Mouse (Mus musculus): ENCODE data around the gene Pde9a. TPM values are rescaled to one million over a fixed set of nuclear protein-coding genes. Genes with fewer than 3 reads are reported as not detected.
A peak's percentile ranks its signal among the peaks of the same experiment; 100 is the strongest.

The Pde9a gene
- polyA plus RNA-seq, 1 experiment from 2014 or later, result 34.9 TPM

- Histone ChIP-seq H3K9me3 (ENCODE audit: low read length) (peaks cover 8% of the 10 kb centered on the region), H3K4me3 (ENCODE audit: low read length) (no peak overlapping the region), H3K4me1 (ENCODE audit: insufficient read depth, low read length) (peaks cover 37% of the 10 kb centered on the region), H3K9ac (replicated peaks; ENCODE audit: low read length) (no peak overlapping the region), H3K36me3 (ENCODE audit: insufficient read depth, low read length) (peaks cover 3% of the 10 kb centered on the region), H3K4me2 (replicated peaks; ENCODE audit: low read depth, low read length) (no peak overlapping the region), H3K27ac (ENCODE audit: low read length) (no peak overlapping the region), H3K27me3 (ENCODE audit: insufficient read depth, low read length) (no peaks in the 10 kb centered on the region)
- no peak for ATAC-seq (ENCODE audit: low FRiP score, low TSS enrichment)
- 68% methylated on average over 8 of the region's 8 CpGs for WGBS
These were observed 38.8 kb downstream of the Pde9a start for GRCm38 (mm10) chr17:31424798-31425197.

DNA sequence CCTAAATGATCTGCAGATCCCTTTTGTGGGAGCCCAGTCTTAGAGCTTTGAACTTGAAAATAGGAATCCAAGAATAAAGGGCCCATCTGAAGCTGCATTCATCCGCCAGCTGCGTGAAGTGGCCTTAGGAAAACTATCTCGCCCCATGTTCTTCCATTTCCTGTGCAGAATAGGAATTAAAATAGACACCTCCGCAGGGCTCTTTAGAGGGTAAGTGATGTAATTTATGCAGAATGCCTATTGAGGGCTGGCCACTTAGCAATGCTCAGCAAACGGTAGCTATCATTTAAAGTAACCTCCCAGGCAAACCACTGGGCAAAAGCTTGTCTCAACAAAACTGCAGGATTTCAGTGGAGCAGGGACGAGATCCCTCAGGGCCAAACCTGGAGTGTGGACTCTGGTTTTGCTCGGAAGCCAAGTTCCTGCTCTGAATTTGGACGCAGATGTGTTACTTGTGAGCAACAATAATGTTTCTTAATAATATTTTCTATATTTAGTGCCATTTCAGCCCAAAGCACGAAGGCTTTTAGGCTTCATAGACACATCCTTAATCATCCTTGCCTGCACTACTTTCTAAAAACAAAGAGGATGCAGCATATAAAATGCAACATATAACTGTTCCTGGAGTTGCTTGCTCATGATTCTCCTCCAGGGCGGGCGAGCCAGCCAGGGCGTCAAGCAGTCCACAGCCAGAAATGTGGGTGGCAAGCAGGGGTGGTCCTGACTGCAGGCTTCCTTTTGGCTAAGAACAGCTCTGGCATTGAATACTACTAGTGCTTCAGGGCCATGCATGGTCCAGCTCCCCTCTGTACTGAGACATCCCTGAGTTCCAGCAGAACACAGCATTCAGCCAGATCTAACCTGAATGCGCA, 40.1 kb downstream of the Pde9a start:
- Histone ChIP-seq H3K4me3 (ENCODE audit: low read length) (no peak overlapping the region), H3K27ac (ENCODE audit: low read length) (no peak overlapping the region), H3K4me1 (ENCODE audit: insufficient read depth, low read length) (peaks cover 32% of the 10 kb centered on the region), H3K9ac (replicated peaks; ENCODE audit: low read length) (no peak overlapping the region), H3K4me2 (replicated peaks; ENCODE audit: low read depth, low read length) (no peak overlapping the region), H3K36me3 (ENCODE audit: insufficient read depth, low read length) (peaks cover 3% of the 10 kb centered on the region), H3K9me3 (ENCODE audit: low read length) (peaks cover 8% of the 10 kb centered on the region), H3K27me3 (ENCODE audit: insufficient read depth, low read length) (no peaks in the 10 kb centered on the region)
- no peak for ATAC-seq (ENCODE audit: low FRiP score, low TSS enrichment)
- 64% methylated on average over 13 of the region's 13 CpGs for WGBS

DNA sequence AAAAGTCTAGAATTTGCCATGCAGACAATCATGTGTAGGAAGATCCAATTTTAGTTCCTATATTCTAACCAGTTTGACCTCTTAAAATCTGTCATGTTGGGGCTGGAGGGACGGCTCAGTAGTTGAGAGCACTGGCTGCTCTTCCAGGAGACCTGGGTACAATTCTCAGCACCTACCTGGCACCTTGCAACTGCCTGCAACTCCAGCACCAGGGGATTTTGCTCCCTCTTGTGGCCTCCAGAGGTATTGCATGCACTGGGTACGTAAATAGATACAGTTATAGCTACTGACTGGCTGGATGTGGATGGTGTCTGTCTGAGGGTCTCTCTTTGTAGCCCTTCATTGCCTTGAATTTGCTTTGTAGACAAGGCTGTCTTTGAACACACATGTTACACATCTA, 43.4 kb downstream of the Pde9a start:
- no peak overlapping the region for H3K27ac ChIP-seq (ENCODE audit: low read length)
- no peak overlapping the region for H3K4me2 ChIP-seq (replicated peaks; ENCODE audit: low read depth, low read length)
- peaks cover 3% of the 10 kb centered on the region for H3K36me3 ChIP-seq (ENCODE audit: insufficient read depth, low read length)
- no peaks in the 10 kb centered on the region for H3K27me3 ChIP-seq (ENCODE audit: insufficient read depth, low read length)
- 97% methylated on average over 2 of the region's 2 CpGs for WGBS
- peaks cover 52% of the 10 kb centered on the region for H3K4me1 ChIP-seq (ENCODE audit: insufficient read depth, low read length)
- H3K9ac ChIP-seq (replicated peaks; ENCODE audit: low read length), result no peak overlapping the region
- H3K9me3 ChIP-seq (ENCODE audit: low read length), result peaks cover 8% of the 10 kb centered on the region
- ATAC-seq (ENCODE audit: low FRiP score, low TSS enrichment), result no peak
- no peak overlapping the region for H3K4me3 ChIP-seq (ENCODE audit: low read length)

DNA sequence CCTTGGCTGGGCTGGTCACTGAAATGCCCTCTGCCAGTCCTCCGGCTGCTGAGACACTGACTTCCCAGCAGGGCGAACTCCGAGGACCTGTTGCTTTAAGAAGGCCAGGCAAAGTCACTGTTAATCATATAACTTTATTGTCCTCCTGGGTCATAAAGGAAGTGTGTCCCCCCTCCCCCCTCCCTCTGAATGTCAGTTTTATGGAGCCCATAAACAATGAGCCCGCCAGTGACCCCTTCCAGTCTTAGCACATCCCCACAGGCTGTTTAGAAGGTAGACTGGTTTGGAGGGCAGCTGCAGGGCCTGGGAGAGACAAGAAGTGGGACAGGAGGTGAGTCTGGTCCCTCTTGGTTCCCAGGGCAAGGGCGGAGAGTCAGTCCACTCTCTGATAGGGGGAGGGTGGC, 46.9 kb downstream of the Pde9a start:
- 3% methylated on average over 5 of the region's 5 CpGs for WGBS
- peak overlapping the region; percentile 53 for H3K9ac ChIP-seq (replicated peaks; ENCODE audit: low read length)
- peak; percentile 69 for ATAC-seq (ENCODE audit: low FRiP score, low TSS enrichment)

DNA sequence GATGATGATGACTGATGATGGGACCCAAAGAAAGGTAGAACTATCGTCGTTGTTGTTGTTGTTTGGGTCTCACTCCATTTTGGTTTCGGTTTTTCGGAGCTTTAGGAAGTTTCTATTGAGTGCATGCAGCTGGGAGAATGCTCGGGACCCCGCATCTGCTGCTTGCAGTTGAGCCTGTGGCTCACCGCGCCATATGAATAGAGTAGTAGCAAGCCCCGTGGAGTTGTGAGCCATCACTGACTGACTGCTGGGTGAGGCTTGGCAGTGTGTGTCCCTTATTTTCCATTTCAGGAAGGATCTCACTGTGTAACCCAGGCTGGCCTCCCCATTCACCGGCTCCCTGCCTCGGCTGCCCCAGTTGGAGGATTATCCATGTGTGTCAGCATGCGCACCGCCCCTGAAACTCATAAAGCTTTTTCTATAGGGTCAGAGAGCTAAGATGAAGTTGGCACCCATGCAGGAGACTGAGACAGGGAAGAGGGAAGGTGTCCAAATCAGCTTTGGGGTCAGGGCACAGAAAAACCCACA, 47.5 kb downstream of the Pde9a start:
- Histone ChIP-seq H3K36me3 (ENCODE audit: insufficient read depth, low read length) (peaks cover 3% of the 10 kb centered on the region), H3K4me3 (ENCODE audit: low read length) (peak overlapping the region; percentile 40), H3K27me3 (ENCODE audit: insufficient read depth, low read length) (no peaks in the 10 kb centered on the region), H3K9ac (replicated peaks; ENCODE audit: low read length) (peak overlapping the region; percentile 53), H3K9me3 (ENCODE audit: low read length) (peaks cover 8% of the 10 kb centered on the region), H3K27ac (ENCODE audit: low read length) (peak overlapping the region; percentile 83), H3K4me2 (replicated peaks; ENCODE audit: low read depth, low read length) (peak overlapping the region; percentile 57), H3K4me1 (ENCODE audit: insufficient read depth, low read length) (peaks cover 49% of the 10 kb centered on the region)
- 12% methylated on average over 13 of the region's 13 CpGs for WGBS
- peak; percentile 8; the same call in 1 of the 2 replicates for ATAC-seq (ENCODE audit: low FRiP score, low TSS enrichment)

More for the DNA sequence above, 46.9 kb downstream of the Pde9a start:
- H3K4me2 ChIP-seq (replicated peaks; ENCODE audit: low read depth, low read length), result peak overlapping the region; percentile 57
- H3K4me3 ChIP-seq (ENCODE audit: low read length), result peak overlapping the region; percentile 40
- H3K27ac ChIP-seq (ENCODE audit: low read length), result peak overlapping the region; percentile 83
- H3K9me3 ChIP-seq (ENCODE audit: low read length), result peaks cover 8% of the 10 kb centered on the region
- no peaks in the 10 kb centered on the region for H3K27me3 ChIP-seq (ENCODE audit: insufficient read depth, low read length)
- peaks cover 53% of the 10 kb centered on the region for H3K4me1 ChIP-seq (ENCODE audit: insufficient read depth, low read length)
- peaks cover 3% of the 10 kb centered on the region for H3K36me3 ChIP-seq (ENCODE audit: insufficient read depth, low read length)

DNA sequence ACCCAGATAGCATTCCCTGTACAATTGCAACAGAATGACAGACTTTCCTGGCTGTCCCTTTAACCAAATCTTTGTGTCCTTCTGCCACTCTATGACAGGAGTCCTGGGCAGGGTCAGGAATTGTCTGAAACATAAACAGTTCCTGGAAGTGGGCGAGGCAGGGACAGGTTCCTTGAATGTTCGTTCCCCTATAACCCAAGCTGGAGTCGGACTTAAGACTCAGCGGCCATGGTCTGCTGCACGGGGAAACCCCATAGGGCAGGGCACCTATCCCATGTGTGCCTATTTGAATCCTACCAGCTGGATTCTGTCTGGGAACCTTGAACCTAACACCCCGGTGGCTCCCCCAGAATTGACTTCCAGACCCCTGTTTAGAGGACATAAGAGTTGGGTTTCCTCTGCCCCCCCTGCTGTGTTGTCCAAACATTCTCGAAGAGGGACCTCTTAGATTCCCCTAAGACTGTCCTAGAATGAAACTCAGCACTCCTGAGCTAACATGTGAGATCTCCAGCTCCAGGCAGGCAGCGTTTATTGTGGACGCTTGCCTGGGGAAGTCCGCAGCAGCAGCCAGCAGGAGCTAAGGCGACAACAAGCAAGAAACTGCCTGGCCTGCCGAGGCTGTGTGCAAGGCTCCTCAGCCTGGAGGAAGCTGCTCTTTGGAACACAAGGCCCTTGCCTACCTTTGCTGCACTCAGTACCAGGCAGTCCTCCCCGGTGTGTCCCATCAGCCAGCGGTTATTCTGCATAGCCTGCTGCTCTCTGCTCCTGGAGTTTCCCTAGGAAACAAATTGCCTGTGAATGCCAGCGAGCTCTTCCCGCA, 48.2 kb downstream of the Pde9a start:
- H3K27me3 ChIP-seq (ENCODE audit: insufficient read depth, low read length), result no peaks in the 10 kb centered on the region
- H3K36me3 ChIP-seq (ENCODE audit: insufficient read depth, low read length), result peaks cover 3% of the 10 kb centered on the region
- H3K4me1 ChIP-seq (ENCODE audit: insufficient read depth, low read length), result peaks cover 49% of the 10 kb centered on the region
- peak overlapping the region; percentile 40 for H3K4me3 ChIP-seq (ENCODE audit: low read length)
- peak; percentile 64 for ATAC-seq (ENCODE audit: low FRiP score, low TSS enrichment)
- H3K4me2 ChIP-seq (replicated peaks; ENCODE audit: low read depth, low read length), result peak overlapping the region; percentile 57
- H3K27ac ChIP-seq (ENCODE audit: low read length), result peak overlapping the region; percentile 83
- H3K9ac ChIP-seq (replicated peaks; ENCODE audit: low read length), result peak overlapping the region; percentile 49
- WGBS, result 6% methylated on average over 16 of the region's 16 CpGs
- H3K9me3 ChIP-seq (ENCODE audit: low read length), result peaks cover 4% of the 10 kb centered on the region

- no peak for ATAC-seq (ENCODE audit: low FRiP score, low TSS enrichment)
- H3K36me3 ChIP-seq (ENCODE audit: insufficient read depth, low read length), result no peaks in the 10 kb centered on the region; the same call in 1 of the 2 replicates
- WGBS, result 8% methylated on average over 8 of the region's 8 CpGs
- H3K9ac ChIP-seq (replicated peaks; ENCODE audit: low read length), result peak overlapping the region; percentile 49; the same call in 1 of the 2 replicates
- H3K4me1 ChIP-seq (ENCODE audit: insufficient read depth, low read length), result peaks cover 49% of the 10 kb centered on the region
- H3K9me3 ChIP-seq (ENCODE audit: low read length), result no peaks in the 10 kb centered on the region
- H3K27ac ChIP-seq (ENCODE audit: low read length), result peak overlapping the region; percentile 83
- H3K4me2 ChIP-seq (replicated peaks; ENCODE audit: low read depth, low read length), result peak overlapping the region; percentile 57
- no peaks in the 10 kb centered on the region for H3K27me3 ChIP-seq (ENCODE audit: insufficient read depth, low read length)
- peak overlapping the region; percentile 40; the same call in 1 of the 2 replicates for H3K4me3 ChIP-seq (ENCODE audit: low read length)
These were observed 48.9 kb downstream of the Pde9a start for GRCm38 (mm10) chr17:31434825-31435325.

DNA sequence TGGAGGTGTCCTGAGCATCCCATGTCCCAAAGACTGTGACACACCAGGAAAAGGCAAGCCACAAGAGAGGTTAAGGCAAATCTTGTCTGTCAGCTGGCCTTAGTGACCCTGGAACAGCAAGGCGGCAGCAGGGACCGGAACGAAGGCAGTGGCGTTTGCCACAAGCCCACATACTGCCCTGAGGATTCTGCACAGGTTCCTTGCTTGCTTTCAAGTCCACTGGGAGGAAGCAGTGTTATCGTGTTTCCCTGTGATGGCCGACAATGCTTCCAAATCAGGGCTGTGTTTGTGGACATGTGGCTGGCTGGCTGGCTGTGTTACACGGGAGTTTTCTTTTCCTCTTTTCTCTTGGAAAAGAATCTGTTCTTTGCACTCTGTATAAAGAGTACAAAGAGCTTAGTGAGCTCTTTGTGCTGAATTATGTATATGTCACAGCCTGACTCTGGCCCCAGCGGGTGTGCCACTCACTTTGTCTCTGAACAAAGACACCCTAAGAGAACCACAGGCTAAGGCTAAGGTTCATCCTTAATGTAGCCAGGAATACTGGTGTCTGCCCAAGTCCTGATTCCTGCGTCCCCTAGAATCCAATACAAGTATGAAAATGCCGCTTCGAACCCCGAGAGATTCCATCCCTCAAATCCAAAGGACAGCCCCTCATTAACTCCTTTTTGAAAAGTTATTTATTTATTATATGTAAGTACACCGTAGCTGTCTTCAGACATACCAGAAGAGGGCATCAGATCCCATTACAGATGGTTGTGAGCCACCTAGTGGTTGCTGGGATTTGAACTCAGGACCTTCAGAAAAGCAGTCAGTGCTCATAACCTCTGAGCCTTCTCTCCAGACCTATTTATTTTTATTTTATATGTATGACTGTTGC, 50.2 kb downstream of the Pde9a start:
- Histone ChIP-seq H3K4me1 (ENCODE audit: insufficient read depth, low read length) (peaks cover 43% of the 10 kb centered on the region), H3K9ac (replicated peaks; ENCODE audit: low read length) (no peak overlapping the region), H3K27ac (ENCODE audit: low read length) (no peak overlapping the region), H3K9me3 (ENCODE audit: low read length) (no peaks in the 10 kb centered on the region), H3K27me3 (ENCODE audit: insufficient read depth, low read length) (no peaks in the 10 kb centered on the region), H3K4me2 (replicated peaks; ENCODE audit: low read depth, low read length) (no peak overlapping the region), H3K4me3 (ENCODE audit: low read length) (no peak overlapping the region), H3K36me3 (ENCODE audit: insufficient read depth, low read length) (no peaks in the 10 kb centered on the region)
- WGBS, result 56% methylated on average over 13 of the region's 13 CpGs
- ATAC-seq (ENCODE audit: low FRiP score, low TSS enrichment), result no peak

Data from kidney, embryonic 16.5 days (tissue).